Mouse (Mus musculus): Measurements from ENCODE around the gene Hist1h4b.

DNA sequence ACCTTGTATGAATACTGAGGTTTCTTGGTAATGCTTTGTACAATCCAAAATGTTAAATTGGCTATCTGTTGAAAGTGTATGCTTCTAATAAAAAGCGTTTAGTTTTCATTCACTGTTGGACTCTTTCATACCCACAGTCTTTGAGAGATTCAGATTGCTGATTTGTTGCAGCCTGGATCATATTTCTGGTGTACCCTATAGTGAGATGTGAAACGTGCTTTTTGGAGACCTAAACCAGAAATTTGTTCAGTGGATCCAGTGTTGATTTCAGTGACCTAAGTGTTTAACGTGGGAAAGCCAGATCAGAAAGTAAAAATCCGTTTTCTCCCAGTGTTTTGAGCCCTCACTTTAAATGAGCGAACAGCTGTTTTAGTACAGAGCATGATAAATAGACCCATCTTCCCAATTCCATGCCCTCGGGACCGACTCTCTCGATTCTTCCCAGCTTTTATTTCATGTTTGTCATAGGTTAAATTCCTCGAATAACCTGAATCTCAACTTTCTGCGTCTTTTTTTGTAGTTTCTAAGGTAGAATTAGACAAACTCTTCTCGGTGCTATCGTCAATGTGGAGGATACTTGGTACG lies 16.5 kb upstream of the Hist1h4b start:
- TF ChIP-seq FOSL1 (IDR thresholded peaks at IDR 0.05; ENCODE audit: insufficient read depth, low read length, poor library complexity, severe bottlenecking) (no peak), CTCF (IDR thresholded peaks at IDR 0.05; ENCODE audit: control insufficient read depth, insufficient read depth, insufficient read length) (no peak)

All from C2C12 (cell line).